Mouse (Mus musculus): ENCODE results near the gene Zfp579. TPM values are rescaled to one million over a fixed set of nuclear protein-coding genes. Genes with fewer than 3 reads are reported as not detected.

The Zfp579 gene
- polyA plus RNA-seq, 1 experiment from 2014 or later = 56.9 TPM

DNA sequence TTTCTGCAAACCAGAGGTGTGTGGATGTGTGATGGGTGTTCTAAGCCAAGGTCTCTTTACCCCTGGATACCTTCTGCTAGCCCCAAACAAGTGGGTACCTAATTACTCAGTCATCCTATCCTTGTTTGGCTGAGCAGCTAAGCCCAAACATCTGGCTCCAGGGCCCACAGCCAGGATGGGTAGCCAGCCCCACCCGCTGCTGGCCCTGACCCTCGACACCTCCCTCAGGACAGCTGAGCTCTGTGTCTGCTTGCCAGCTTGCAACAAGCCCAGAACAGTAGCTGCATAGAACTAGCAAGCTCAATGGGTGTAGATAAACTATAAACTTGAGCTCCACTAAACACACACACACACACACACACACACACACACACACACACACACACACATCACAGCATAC is 48.1 kb downstream of the Zfp579 start:
- Histone ChIP-seq H3K4me1 (peaks cover 4% of the 10 kb centered on the region; the same call in 1 of the 2 replicates), H3K36me3 (replicated peaks) (no peaks in the 10 kb centered on the region), H3K4me3 (replicated peaks) (no peak overlapping the region), H3K27me3 (no peaks in the 10 kb centered on the region), H3K4me2 (no peak overlapping the region), H3K9me3 (no peaks in the 10 kb centered on the region), H3K27ac (no peak overlapping the region), H3K9ac (no peak overlapping the region)
- WGBS = 73% methylated on average over 2 of the region's 2 CpGs
- no peak for ATAC-seq (ENCODE audit: low FRiP score)

DNA sequence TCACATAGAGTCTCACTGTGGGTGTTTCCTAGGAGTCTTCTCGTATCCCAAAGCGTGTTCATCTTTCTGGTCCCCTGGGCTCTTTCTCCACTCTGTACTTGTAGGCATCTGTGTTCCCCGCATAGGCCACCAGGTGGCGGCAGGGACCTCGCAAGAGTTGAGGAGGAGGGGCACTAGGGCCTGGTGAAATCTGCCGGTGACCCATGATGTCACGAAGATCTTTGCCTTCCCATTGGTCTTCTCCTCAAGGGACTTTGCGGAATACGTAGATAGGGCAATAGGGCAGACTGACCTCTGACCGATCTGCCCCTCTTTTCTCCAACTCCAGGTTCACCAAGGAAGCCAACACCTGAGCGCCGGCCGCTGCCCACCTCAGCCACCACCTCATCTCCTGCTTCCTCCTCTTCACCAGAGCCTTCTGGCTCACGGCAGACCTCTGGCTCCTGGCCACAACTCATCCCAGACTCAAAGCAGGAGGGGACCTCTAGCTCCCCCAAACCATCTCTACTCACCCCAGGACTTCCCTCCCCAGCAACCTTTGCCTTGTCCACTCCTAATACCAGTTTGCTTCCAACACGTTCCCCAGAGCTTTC is 52.6 kb downstream of the Zfp579 start:
- no peak overlapping the region for H3K27ac ChIP-seq
- WGBS = 19% methylated on average over 15 of the region's 15 CpGs

DNA sequence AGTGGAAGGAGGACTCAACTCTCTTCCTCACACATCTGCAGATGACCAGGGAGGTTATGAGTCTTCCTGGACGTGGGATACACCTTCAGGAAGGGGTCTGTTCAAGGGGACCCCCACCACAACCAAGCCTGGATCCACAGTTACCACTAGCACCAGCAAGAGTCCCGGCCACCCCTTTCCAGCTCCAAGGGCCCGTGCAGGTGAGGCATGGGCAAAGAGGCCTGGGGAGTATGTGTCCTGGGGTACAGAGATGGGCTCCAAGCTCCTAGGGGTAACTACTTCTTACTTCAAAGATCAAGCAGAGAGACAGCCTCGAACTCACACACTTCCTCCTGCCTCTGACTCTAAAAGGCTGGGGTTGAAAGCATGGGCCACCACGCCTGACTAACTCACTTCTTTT is 53.3 kb downstream of the Zfp579 start:
- 56% methylated on average over 5 of the region's 5 CpGs for WGBS
- no peak for ATAC-seq (ENCODE audit: low FRiP score)
- Histone ChIP-seq H3K27me3 (no peaks in the 10 kb centered on the region), H3K9me3 (no peaks in the 10 kb centered on the region), H3K4me3 (replicated peaks) (no peak overlapping the region), H3K36me3 (replicated peaks) (no peaks in the 10 kb centered on the region), H3K9ac (no peak overlapping the region), H3K27ac (no peak overlapping the region), H3K4me2 (no peak overlapping the region), H3K4me1 (peaks cover 4% of the 10 kb centered on the region; the same call in 1 of the 2 replicates)

More for the DNA sequence above, 52.6 kb downstream of the Zfp579 start:
- H3K36me3 ChIP-seq (replicated peaks) = no peaks in the 10 kb centered on the region
- H3K4me2 ChIP-seq = peak overlapping the region; percentile 45
- ATAC-seq (ENCODE audit: low FRiP score) = peak; percentile 76
- no peaks in the 10 kb centered on the region for H3K9me3 ChIP-seq
- no peak overlapping the region; the same call in 1 of the 2 replicates for H3K9ac ChIP-seq
- peak overlapping the region; percentile 28 for H3K4me3 ChIP-seq (replicated peaks)
- H3K27me3 ChIP-seq = no peaks in the 10 kb centered on the region
- H3K4me1 ChIP-seq = peaks cover 4% of the 10 kb centered on the region; the same call in 1 of the 2 replicates

DNA sequence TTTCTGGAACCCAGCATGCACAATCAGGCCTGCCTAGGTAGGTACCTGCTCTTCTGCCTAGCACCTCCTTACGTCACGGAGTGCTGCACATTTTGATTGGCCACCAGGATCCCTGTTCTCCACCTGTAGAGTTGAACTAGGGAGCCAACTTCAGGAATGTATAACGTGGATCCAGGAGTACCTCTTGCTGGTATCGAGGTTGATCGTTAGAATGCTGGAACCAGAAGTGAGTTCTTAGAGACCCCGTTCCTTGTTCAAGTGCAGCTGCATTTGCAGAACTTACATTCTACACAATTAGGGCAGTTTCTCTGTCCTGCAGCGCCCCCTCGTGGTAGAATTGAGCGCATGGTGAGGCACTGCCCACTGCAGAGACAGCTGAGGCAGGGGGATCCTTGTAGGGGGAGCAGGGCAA is 55.9 kb downstream of the Zfp579 start:
- Histone ChIP-seq H3K9me3 (no peaks in the 10 kb centered on the region), H3K27ac (no peak overlapping the region), H3K4me3 (replicated peaks) (no peak overlapping the region), H3K4me1 (peaks cover 4% of the 10 kb centered on the region; the same call in 1 of the 2 replicates), H3K27me3 (no peaks in the 10 kb centered on the region), H3K9ac (no peak overlapping the region), H3K36me3 (replicated peaks) (no peaks in the 10 kb centered on the region), H3K4me2 (no peak overlapping the region)
- ATAC-seq (ENCODE audit: low FRiP score) = peak; percentile 67; the same call in 1 of the 2 replicates
- 21% methylated on average over 9 of the region's 9 CpGs for WGBS

DNA sequence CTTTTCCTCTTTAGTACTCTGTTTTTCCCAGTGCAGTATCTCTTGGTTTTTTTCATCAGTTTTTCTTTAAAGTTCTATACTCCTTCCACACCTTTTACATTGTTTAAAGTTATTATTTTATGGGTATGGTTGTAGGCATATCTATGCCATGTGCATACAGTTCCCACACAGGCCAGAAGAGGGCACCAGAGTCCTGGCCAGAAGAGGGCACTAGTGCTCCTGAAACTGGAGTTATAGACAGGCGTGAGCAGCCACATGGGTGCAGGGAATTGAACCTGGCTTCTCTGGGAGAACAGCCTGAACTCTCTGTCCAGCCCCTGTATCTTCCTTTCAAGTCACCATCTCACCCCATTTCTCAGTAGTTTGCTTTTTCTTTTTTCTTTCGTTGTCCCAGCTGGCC is 57.5 kb downstream of the Zfp579 start:
- Histone ChIP-seq H3K27me3 (no peaks in the 10 kb centered on the region), H3K36me3 (replicated peaks) (no peaks in the 10 kb centered on the region), H3K9ac (no peak overlapping the region), H3K4me3 (replicated peaks) (no peak overlapping the region), H3K4me1 (peaks cover 2% of the 10 kb centered on the region; the same call in 1 of the 2 replicates), H3K27ac (no peak overlapping the region), H3K4me2 (no peak overlapping the region), H3K9me3 (0 out of 2 replicates have a peak, but pooled peaks cover 7% of the 10 kb centered on the region)
- ATAC-seq (ENCODE audit: low FRiP score) = no peak; the same call in 1 of the 2 replicates
- 30% methylated on average over 2 of the region's 2 CpGs for WGBS

DNA sequence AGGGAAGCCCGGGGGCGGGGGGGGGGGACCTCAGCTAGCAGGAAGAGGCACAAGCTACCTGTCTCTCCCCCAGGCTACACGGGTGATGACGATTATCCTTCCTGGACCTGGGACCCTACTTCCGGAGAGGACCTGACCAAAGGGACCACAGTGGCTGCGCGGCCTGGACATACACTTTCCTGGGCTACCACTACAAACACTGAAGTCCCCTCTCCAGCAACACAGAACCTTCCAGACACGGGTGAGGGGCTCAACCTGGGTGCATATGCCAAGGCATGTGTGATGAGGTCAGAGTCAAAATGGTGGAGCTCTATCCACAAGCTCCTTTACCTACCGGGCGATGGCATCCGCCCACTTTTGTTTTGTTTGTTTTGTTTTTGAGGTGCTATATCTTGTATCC is 58.6 kb downstream of the Zfp579 start:
- Histone ChIP-seq H3K4me3 (replicated peaks) (no peak overlapping the region), H3K36me3 (replicated peaks) (no peaks in the 10 kb centered on the region), H3K9me3 (0 out of 2 replicates have a peak, but pooled peaks cover 7% of the 10 kb centered on the region), H3K4me1 (no peaks in the 10 kb centered on the region), H3K9ac (no peak overlapping the region), H3K27me3 (no peaks in the 10 kb centered on the region), H3K4me2 (no peak overlapping the region), H3K27ac (no peak overlapping the region)
- WGBS = 87% methylated on average over 10 of the region's 11 CpGs
- ATAC-seq (ENCODE audit: low FRiP score) = no peak

DNA sequence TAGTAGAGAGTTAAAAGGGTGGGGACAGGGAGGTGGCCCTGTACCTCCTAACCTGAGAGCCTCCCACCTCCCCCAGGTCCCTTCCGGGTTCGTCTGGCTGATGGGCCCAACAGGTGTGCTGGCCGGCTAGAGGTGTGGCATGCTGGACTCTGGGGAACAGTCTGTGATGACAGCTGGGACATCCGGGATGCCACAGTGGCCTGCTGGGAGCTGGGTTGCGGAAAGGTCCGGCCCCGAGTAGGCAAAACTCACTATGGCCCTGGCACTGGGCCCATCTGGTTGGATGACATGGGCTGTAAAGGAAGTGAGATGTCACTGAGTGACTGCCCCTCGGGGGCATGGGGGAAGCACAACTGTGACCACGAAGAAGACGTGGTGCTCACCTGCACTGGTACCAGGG is 59.1 kb downstream of the Zfp579 start:
- H3K4me1 ChIP-seq = no peaks in the 10 kb centered on the region
- no peak overlapping the region for H3K4me2 ChIP-seq
- no peak for ATAC-seq (ENCODE audit: low FRiP score)
- H3K9me3 ChIP-seq = 0 out of 2 replicates have a peak, but pooled peaks cover 7% of the 10 kb centered on the region
- no peak overlapping the region for H3K4me3 ChIP-seq (replicated peaks)
- WGBS = 84% methylated on average over 10 of the region's 10 CpGs
- H3K36me3 ChIP-seq (replicated peaks) = no peaks in the 10 kb centered on the region
- H3K27ac ChIP-seq = no peak overlapping the region
- H3K27me3 ChIP-seq = no peaks in the 10 kb centered on the region
- H3K9ac ChIP-seq = no peak overlapping the region

DNA sequence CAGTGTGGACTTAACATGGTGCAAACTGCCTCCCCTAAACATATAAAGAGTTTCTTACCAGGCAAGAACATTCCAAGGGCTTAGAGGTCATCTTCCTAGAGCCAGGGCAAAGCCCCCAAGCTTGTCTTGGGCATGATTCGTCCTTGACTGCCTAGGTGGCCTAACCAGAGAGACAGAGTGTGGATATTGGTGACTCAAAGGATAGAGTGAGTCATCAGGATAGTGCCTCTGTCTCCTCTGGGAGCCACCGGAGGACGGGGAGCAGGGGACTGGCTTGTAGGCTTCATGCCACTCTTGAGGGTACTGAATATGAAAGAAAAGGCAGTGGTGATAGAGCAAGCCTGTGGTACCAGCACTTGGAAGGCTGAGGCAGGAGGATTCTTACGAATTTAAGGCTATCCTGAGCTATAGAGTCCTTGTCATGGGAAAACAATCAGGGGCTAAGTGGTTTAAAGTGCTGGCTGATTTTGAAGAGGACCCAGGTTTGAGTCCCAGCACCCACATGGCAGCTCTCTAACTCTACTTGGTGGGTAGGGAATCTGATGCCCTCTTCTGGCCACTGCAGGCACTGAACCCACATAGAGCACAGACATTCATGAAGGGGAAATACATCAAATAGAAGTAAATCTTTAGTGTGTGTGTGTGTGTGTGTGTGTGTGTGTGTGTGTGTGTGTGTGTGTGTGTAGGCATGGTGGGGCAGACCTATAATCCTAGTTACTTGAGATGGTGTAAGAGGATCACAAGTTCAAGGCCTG is 61.6 kb downstream of the Zfp579 start:
- Histone ChIP-seq H3K9ac (no peak overlapping the region), H3K36me3 (replicated peaks) (no peaks in the 10 kb centered on the region), H3K9me3 (0 out of 2 replicates have a peak, but pooled peaks cover 7% of the 10 kb centered on the region), H3K27me3 (no peaks in the 10 kb centered on the region), H3K27ac (no peak overlapping the region), H3K4me2 (no peak overlapping the region), H3K4me3 (replicated peaks) (no peak overlapping the region), H3K4me1 (no peaks in the 10 kb centered on the region)
- WGBS = 74% methylated on average over 4 of the region's 4 CpGs
- no peak for ATAC-seq (ENCODE audit: low FRiP score)

Other genes with a start within 250 kb of the Zfp579 start
- 31.3 and 32.5 TPM in 2 replicates for gene Cox6b2, start 243.1 kb downstream of the Zfp579 start, polyA plus RNA-seq (2016; fragmentation: Nextera tagmentation; extraction: Ambion mirVana)
- not detected in 2 replicates for gene Fam71e2, start 224.9 kb downstream of the Zfp579 start, polyA plus RNA-seq (2016; fragmentation: Nextera tagmentation; extraction: Ambion mirVana)
- gene Il11, start 213.3 kb downstream of the Zfp579 start, polyA plus RNA-seq (2016; fragmentation: Nextera tagmentation; extraction: Ambion mirVana) = 0.24 and 0.77 TPM in 2 replicates
- gene Tmem190, start 213.2 kb downstream of the Zfp579 start, polyA plus RNA-seq (2016; fragmentation: Nextera tagmentation; extraction: Ambion mirVana) = not detected in 2 replicates
- 2.7 and 3.6 TPM in 2 replicates for gene Tmem238, start 206.5 kb downstream of the Zfp579 start, polyA plus RNA-seq (2016; fragmentation: Nextera tagmentation; extraction: Ambion mirVana)
- gene Rpl28, start 203.3 kb downstream of the Zfp579 start, polyA plus RNA-seq (2016; fragmentation: Nextera tagmentation; extraction: Ambion mirVana) = 306 and 310 TPM in 2 replicates
- 434 and 445 TPM in 2 replicates for gene Ube2s, start 183.6 kb downstream of the Zfp579 start, polyA plus RNA-seq (2016; fragmentation: Nextera tagmentation; extraction: Ambion mirVana)
- 4.0 and 4.6 TPM in 2 replicates for gene Shisa7, start 151.5 kb downstream of the Zfp579 start, polyA plus RNA-seq (2016; fragmentation: Nextera tagmentation; extraction: Ambion mirVana)
- 2.1 and 2.7 TPM in 2 replicates for gene Isoc2b, start 125.9 kb downstream of the Zfp579 start, polyA plus RNA-seq (2016; fragmentation: Nextera tagmentation; extraction: Ambion mirVana)
- 0.70 and 0.89 TPM in 2 replicates for gene Isoc2a, start 119.0 kb downstream of the Zfp579 start, polyA plus RNA-seq (2016; fragmentation: Nextera tagmentation; extraction: Ambion mirVana)
- gene Gm36210, start 89.6 kb downstream of the Zfp579 start, polyA plus RNA-seq (2016; fragmentation: Nextera tagmentation; extraction: Ambion mirVana) = 0.24 and 0.41 TPM in 2 replicates
- 4.0 and 4.6 TPM in 2 replicates for gene Zfp628, start 80.9 kb downstream of the Zfp579 start, polyA plus RNA-seq (2016; fragmentation: Nextera tagmentation; extraction: Ambion mirVana)
- 18.1 and 19.4 TPM in 2 replicates for gene Nat14, start 74.1 kb downstream of the Zfp579 start, polyA plus RNA-seq (2016; fragmentation: Nextera tagmentation; extraction: Ambion mirVana)
- gene Ssc5d, start 70.4 kb downstream of the Zfp579 start, polyA plus RNA-seq (2016; fragmentation: Nextera tagmentation; extraction: Ambion mirVana) = 0.89 and 1.4 TPM in 2 replicates
- gene Sbk2, start 31.8 kb downstream of the Zfp579 start, polyA plus RNA-seq (2016; fragmentation: Nextera tagmentation; extraction: Ambion mirVana) = not detected in 2 replicates
- gene Sbk3, start 25.0 kb downstream of the Zfp579 start, polyA plus RNA-seq (2016; fragmentation: Nextera tagmentation; extraction: Ambion mirVana) = not detected in 2 replicates
- 9.5 and 9.6 TPM in 2 replicates for gene Zfp524, start 18.3 kb upstream of the Zfp579 start, polyA plus RNA-seq (2016; fragmentation: Nextera tagmentation; extraction: Ambion mirVana)
- 64.9 and 67.3 TPM in 2 replicates for gene Fiz1, start 18.5 kb upstream of the Zfp579 start, polyA plus RNA-seq (2016; fragmentation: Nextera tagmentation; extraction: Ambion mirVana)
- 0.69 TPM in 1 of 2 replicates, not detected in the other for gene Gm44973, start 19.3 kb upstream of the Zfp579 start, polyA plus RNA-seq (2016; fragmentation: Nextera tagmentation; extraction: Ambion mirVana)
- gene Zfp865, start 24.2 kb upstream of the Zfp579 start, polyA plus RNA-seq (2016; fragmentation: Nextera tagmentation; extraction: Ambion mirVana) = 6.7 and 7.3 TPM in 2 replicates
- 11.0 and 12.8 TPM in 2 replicates for gene Ccdc106, start 24.4 kb upstream of the Zfp579 start, polyA plus RNA-seq (2016; fragmentation: Nextera tagmentation; extraction: Ambion mirVana)
- not detected in 2 replicates for gene 4632433K11Rik, start 38.0 kb upstream of the Zfp579 start, polyA plus RNA-seq (2016; fragmentation: Nextera tagmentation; extraction: Ambion mirVana)
- gene Zfp784, start 42.3 kb upstream of the Zfp579 start, polyA plus RNA-seq (2016; fragmentation: Nextera tagmentation; extraction: Ambion mirVana) = 4.0 and 4.5 TPM in 2 replicates
- 44.9 and 46.3 TPM in 2 replicates for gene Zfp580, start 55.4 kb upstream of the Zfp579 start, polyA plus RNA-seq (2016; fragmentation: Nextera tagmentation; extraction: Ambion mirVana)
- 165 and 166 TPM in 2 replicates for gene U2af2, start 66.0 kb upstream of the Zfp579 start, polyA plus RNA-seq (2016; fragmentation: Nextera tagmentation; extraction: Ambion mirVana)
- 62.9 and 66.4 TPM in 2 replicates for gene Epn1, start 84.1 kb upstream of the Zfp579 start, polyA plus RNA-seq (2016; fragmentation: Nextera tagmentation; extraction: Ambion mirVana)
- gene Rfpl4, start 120.8 kb upstream of the Zfp579 start, polyA plus RNA-seq (2016; fragmentation: Nextera tagmentation; extraction: Ambion mirVana) = not detected in 2 replicates
- gene Rasl2-9, start 129.8 kb upstream of the Zfp579 start, polyA plus RNA-seq (2016; fragmentation: Nextera tagmentation; extraction: Ambion mirVana) = 0.40 and 0.51 TPM in 2 replicates
- gene Vmn1r55, start 153.5 kb upstream of the Zfp579 start, polyA plus RNA-seq (2016; fragmentation: Nextera tagmentation; extraction: Ambion mirVana) = not detected in 2 replicates
- not detected in 2 replicates for gene Vmn1r56, start 200.6 kb upstream of the Zfp579 start, polyA plus RNA-seq (2016; fragmentation: Nextera tagmentation; extraction: Ambion mirVana)
- not detected in 2 replicates for gene Vmn1r57, start 222.3 kb upstream of the Zfp579 start, polyA plus RNA-seq (2016; fragmentation: Nextera tagmentation; extraction: Ambion mirVana)

Measured in forebrain, embryonic 12.5 days (tissue).